Mouse (Mus musculus) effector memory CD4-positive, alpha-beta T cell, adult 5 months (primary cell): Measurements from ENCODE around the gene Sfpq. TPM values are rescaled to one million over a fixed set of nuclear protein-coding genes. Genes with fewer than 3 reads are reported as not detected.

Experiments
- polyA plus RNA-seq: library from polyadenylated mRNA; unstranded; fragments of 100-300 nt; shearing (Covaris generic); gene quantifications from one replicate; pipeline ENCODE4 v1.2.1, GENCODE M21; 2017

The Sfpq gene
- 218 TPM for polyA plus RNA-seq

GRCm38 (mm10) chr4:127021151-127021945 is at the start of gene Sfpq:
Gene Sfpq (plus strand): TSS chr4:127021324.

GRCm38 (mm10) chr4:127060585-127061290 is 39.6 kb downstream of the Sfpq start, which contains the start of gene Zmym1:
Gene Zmym1 (minus strand): TSS chr4:127061152.

DNA sequence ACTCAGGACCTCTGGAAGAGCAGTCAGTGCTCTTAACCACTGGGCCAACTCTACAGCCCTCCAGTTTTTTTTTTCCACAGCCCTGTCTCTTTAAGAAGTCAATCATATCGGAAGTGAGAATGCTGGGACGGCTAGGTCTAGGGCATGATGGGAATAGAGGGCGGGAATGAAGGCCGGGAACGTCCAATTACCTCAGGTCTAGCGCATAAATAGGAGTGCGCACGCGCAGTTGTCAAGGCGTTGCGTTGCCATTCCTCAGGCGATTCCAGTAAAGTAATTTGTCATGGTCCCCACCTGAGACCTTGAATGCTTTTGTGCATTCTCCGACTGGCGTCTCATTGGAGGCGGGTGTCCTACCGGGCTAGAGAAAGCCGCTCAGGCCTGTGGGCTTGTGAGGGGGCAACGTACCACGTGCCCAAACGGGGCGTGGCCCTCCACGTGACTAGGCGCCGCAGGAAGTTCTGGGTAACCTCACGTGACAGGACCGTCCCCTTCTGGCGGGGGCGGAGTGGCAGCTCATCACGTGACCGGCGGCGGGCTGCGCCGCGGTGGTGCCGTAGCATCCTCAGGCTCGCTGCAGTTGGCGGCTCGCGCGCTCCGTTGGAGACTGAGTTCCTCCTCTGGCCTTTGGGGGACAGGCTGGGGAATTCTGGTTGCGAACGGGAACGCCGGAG is 55.9 kb downstream of the Sfpq start, which contains the start of gene Zmym6:
TSS of gene Zmym6 (plus strand) at position 509 of the 674 bp plus-strand sequence.

Other genes with a start within 250 kb of the Sfpq start
- gene Zmym4, start 53.2 kb upstream of the Sfpq start, polyA plus RNA-seq = 38.4 TPM
- 27.5 TPM for gene Zmym1, start 39.8 kb downstream of the Sfpq start, polyA plus RNA-seq
- 23.4 TPM for gene Zmym6, start 56.1 kb downstream of the Sfpq start, polyA plus RNA-seq
- 13.1 TPM for gene Tmem35b, start 102.4 kb downstream of the Sfpq start, polyA plus RNA-seq
- not detected for gene Dlgap3, start 147.9 kb downstream of the Sfpq start, polyA plus RNA-seq
- 15.3 TPM for gene Smim12, start 222.5 kb downstream of the Sfpq start, polyA plus RNA-seq